Mouse (Mus musculus) G1E (cell line): ENCODE results near the gene Vangl1.

Experiments used
- CTCF ChIP-seq: IDR thresholded peaks from 2 replicates; pipeline ENCODE4 v1.5.1; 2012; ENCODE audit warnings: low read depth, low read length, inconsistent platforms, mixed read lengths
- GATA1 ChIP-seq: IDR thresholded peaks from 2 replicates; pipeline ENCODE4 v1.6.1; 2012; ENCODE audit warnings: borderline replicate concordance, low read length, inconsistent platforms, mixed read lengths
- GATA2 ChIP-seq: IDR thresholded peaks from 2 replicates; pipeline ENCODE4 v1.6.1; 2012; ENCODE audit warnings: low read depth, low read length, inconsistent platforms, borderline replicate concordance

- no peak for TF ChIP-seq CTCF
- TF ChIP-seq GATA2 = no peak
- no peak for TF ChIP-seq GATA1
Measured at GRCm38 (mm10) chr3:102218301-102218700, 13.8 kb upstream of the Vangl1 start.
